Mouse (Mus musculus) heart, postnatal 10 days (tissue): ENCODE measurements around the gene Hoxc8. TPM values are rescaled to one million over a fixed set of nuclear protein-coding genes. Genes with fewer than 3 reads are reported as not detected.

Experiments used
- DNase-seq, 2 experiments: peaks; one replicate each; pipeline ENCODE4 v3.0.0; 2021
- intact Hi-C: fragments of 180-260 bp; cut with DNase I; formaldehyde crosslinking; loops from one replicate; pipeline ENCODE4 v1.15.1; 2025
- total RNA-seq, 2 experiments: library from RNA; stranded (reverse); gene quantifications; 2 replicates each; pipeline ENCODE4 v1.2.3; 2021

Gene Hoxc8
- total RNA-seq, 2 experiments from 2014 or later = not detected

DNA sequence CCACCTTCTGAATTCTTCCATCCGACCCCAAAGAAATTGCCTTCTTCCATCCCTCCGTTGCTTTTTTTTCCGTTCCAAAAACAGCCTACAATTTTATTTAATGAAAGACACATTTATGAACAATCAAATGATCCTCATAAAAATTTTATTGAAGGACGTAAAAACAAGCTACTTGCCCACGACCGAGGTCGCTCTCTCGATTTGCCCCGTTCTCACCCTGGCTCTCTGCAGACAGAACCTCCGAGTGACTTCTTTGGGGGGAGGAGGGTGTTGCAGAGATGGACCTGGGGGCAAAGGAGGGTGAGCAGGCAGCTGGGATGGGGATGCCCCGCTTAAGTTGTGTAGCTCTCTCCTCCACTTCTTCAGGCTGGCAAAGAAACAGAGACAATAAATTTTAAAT, 10.1 kb upstream of the Hoxc8 start:
- intact Hi-C loops = loop anchor here (10.0 kb wide), 1 partner anchor 334 kb away; the partner anchor contains the start of gene Gpr84
- DNase-seq = no peak

DNA sequence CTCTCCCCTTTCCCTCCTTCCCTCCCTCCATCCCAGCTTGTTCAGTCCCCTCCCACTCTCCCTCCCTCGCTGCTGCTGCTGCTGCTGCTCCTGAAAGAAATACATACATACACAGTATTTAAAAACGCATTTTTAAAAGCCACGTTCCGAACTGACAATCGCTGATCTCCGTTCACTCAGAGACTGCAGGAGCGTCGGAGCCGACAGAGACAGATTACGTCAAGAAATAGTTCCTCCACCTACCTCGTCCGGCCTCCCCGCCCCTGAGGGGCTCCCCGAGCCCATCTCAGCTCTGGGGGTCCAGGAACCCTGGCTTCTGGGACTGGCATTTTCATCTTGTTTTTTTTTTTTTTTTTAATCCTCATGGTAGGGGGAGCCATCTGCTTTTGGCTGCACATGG, 9.5 kb upstream of the Hoxc8 start:
- no peak for DNase-seq
- intact Hi-C loops = loop anchor here (10.0 kb wide), 1 partner anchor 334 kb away; the partner anchor contains the start of gene Gpr84

GRCm38 (mm10) chr15:102981379-102982288, 8.8 kb upstream of the Hoxc8 start:
- intact Hi-C loops = loop anchor here (10.0 kb wide), 1 partner anchor 333 kb away; the partner anchor contains the start of gene Gpr84
- DNase-seq = no peak

GRCm38 (mm10) chr15:102983716-102984115, 6.7 kb upstream of the Hoxc8 start:
- no peak for DNase-seq
- intact Hi-C loops = loop anchor here (10.0 kb wide), 1 partner anchor 331 kb away; the partner anchor contains the start of gene Gpr84

GRCm38 (mm10) chr15:102984521-102984920, 5.9 kb upstream of the Hoxc8 start:
- no peak for DNase-seq
- intact Hi-C loops = loop anchor here (10.0 kb wide), 1 partner anchor 330 kb away; the partner anchor contains the start of gene Gpr84

DNA sequence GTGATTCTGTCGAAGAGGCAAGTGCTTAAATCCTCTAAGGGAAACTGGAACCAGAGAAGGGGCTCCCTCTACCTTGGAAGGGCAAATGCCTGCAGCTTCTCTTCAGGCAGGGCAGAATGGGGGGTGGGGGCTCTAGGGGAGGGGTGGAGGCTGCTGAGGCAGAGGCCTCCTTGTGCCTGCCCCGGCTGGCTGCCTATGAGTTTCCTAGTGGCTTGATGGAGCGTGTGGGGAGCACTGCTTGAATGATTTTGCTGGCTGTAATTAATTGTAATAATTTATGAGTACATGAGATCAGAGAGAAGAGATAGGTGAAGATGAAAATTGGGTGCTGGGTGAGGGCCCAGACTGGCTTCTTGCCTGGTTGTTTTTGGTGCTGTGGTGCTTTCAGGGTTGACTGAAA, 5.5 kb upstream of the Hoxc8 start:
- intact Hi-C loops = loop anchor here (10.0 kb wide), 1 partner anchor 330 kb away; the partner anchor contains the start of gene Gpr84
- DNase-seq = no peak

GRCm38 (mm10) chr15:102987124-102987833, 3.1 kb upstream of the Hoxc8 start:
- peak; percentile 93 to 98 for DNase-seq
- intact Hi-C loops = loop anchor here (1.0 to 10.0 kb wide), 2 partner anchors 190 to 328 kb away; partner anchors contain the start of gene Gpr84

DNA sequence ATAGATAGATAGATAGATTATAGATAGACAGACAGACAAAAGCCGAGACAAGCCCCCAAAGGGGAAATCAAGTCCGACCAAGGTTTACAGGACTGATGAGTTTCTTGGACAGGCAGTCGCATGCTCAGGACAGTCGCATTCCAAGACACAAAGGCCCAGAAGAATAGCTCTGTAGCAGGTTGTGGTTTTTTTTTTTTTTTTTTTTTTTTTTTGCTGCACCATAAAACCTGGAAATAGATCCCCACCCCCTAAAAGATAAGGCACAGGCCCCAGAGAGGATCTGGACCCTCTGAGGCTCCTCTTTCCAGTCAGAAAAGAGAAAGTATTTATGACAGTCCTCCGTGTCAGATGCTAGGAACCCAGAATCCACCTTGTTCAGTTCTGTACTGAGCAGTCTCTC, 2.3 kb upstream of the Hoxc8 start:
- intact Hi-C loops = loop anchor here (10.0 kb wide), 1 partner anchor 327 kb away; the partner anchor contains the start of gene Gpr84
- no peak for DNase-seq

- intact Hi-C loops = no loop called here
- no peak for DNase-seq
These were observed 1.4 kb downstream of the Hoxc8 start for GRCm38 (mm10) chr15:102991782-102992181.

GRCm38 (mm10) chr15:102992206-102992605, 1.8 kb downstream of the Hoxc8 start:
- DNase-seq = no peak
- intact Hi-C loops = no loop called here

- DNase-seq = no peak
- intact Hi-C loops = no loop called here
These were observed 2.5 kb downstream of the Hoxc8 start for GRCm38 (mm10) chr15:102992863-102993262.

- intact Hi-C loops = no loop called here
- DNase-seq = no peak
These were observed 6.1 kb downstream of the Hoxc8 start for GRCm38 (mm10) chr15:102996548-102996947.

DNA sequence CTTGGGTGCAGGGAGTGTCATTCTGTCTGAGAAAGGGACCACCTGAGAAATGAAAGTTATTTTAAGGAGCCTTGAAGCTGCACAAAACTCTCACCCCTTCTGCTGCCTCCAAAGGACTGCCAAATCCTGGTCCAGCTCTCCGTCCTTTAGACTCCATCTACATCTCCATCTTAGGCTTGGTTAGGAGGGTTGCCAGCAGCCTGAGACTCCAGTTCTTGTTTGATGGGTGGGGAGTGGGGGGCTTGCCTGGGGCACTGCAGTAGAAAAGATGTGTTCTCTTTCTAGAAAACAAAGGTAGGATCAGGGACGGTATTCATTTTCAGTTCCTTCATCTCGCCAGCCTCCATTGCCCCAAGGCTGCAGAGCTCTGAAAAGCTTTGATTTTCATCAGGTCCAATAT, 7.0 kb downstream of the Hoxc8 start:
- intact Hi-C loops = no loop called here
- no peak for DNase-seq

- intact Hi-C loops = no loop called here
- no peak for DNase-seq
These were observed 7.5 kb downstream of the Hoxc8 start, which contains the start of gene Hoxc6 for GRCm38 (mm10) chr15:102997939-102998355. TSS of gene Hoxc6 (plus strand) at chr15:102998257.

DNA sequence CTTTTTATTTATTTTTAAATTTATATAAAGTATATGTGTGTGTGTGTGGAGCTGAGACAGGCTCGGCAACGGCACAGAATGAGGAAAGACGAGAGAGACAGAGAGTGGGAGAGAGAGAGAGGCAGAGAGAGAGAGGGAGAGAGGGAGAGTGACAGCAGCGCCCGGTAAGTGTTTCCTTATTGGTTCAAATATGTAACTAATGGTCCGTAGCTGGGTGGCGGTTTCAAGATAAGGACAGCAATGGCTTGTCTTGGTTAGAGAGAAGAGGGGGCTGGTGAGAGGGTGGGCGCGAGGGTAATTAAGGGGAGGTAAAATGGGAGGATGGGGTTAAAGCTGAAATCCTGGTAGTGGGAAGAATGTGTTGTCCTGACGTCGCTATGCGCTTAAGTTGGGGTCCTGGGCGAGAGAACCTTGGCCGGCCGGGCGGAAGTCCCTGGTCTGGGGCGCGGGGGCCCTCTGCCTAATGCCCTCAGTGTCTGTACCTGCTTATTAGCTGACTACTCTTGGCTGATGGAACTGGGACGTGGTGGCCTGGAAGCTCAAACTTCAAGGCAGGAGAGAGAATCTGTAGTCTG, 8.3 kb downstream of the Hoxc8 start:
- intact Hi-C loops = no loop called here
- no peak for DNase-seq

GRCm38 (mm10) chr15:102999183-102999831, 8.9 kb downstream of the Hoxc8 start:
- intact Hi-C loops = no loop called here
- peak; percentile 64 to 70 for DNase-seq

GRCm38 (mm10) chr15:102999955-103000354, 9.5 kb downstream of the Hoxc8 start:
- intact Hi-C loops = no loop called here
- DNase-seq = no peak

DNA sequence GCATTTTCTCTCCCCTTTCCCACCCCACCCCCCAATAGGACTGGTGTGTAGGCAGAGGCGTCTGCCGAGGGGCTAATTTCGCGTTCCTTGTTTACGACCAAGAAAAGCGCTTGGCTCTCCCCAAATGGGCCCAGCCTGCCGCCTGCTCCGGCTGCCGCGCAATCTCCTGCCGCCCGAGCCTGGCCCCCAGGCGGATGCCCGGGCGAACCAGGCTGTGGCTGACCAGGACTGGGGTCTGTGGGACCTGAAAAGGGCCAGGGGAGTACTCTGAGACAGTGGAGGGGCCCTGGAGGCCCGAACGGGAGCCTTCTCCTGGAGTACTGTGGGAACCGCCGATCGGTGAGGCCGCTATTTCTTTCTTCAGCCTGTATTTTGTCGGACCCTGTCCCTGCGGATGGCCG, 10.1 kb downstream of the Hoxc8 start:
- intact Hi-C loops = no loop called here

GRCm38 (mm10) chr15:103001370-103001769, 11.0 kb downstream of the Hoxc8 start:
- intact Hi-C loops = no loop called here
- DNase-seq = no peak

More for the DNA sequence above, 10.1 kb downstream of the Hoxc8 start:
- no peak for DNase-seq

DNA sequence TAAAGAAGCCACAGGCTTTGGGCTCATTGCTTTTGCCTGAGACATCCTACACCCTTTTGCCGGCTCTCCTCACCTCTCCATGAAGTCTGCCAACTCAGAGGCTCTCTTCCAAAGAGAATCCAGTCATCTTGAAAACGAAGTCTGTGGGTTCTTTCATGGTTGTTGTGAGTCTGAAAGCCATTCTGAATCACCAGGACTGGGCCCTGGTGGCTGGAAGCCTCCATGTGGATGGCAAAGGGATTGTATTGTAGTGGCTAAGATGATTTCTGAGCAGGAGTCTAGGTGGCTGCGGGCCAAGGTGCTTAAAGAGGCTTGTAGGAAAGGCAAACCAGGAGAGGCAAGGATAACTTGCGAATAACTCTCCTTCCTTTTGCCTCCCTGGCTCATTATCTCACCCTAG, 11.7 kb downstream of the Hoxc8 start:
- intact Hi-C loops = no loop called here
- no peak for DNase-seq
